Mouse (Mus musculus) left cerebral cortex, adult 2 months (tissue): ENCODE data around the gene Smurf2. TPM values are rescaled to one million over a fixed set of nuclear protein-coding genes. Genes with fewer than 3 reads are reported as not detected.
"Not testable (repeated sequence)": the region's sequence is repeated elsewhere in the genome, so short reads cannot be mapped to it uniquely, and the experiment has no call there.

Experiments
- DNase-seq, 2 experiments: peaks; one replicate each; pipeline ENCODE4 v3.0.0; 2021 to 2022; ENCODE audit warnings: low spot score in 2 of 2, mixed read lengths in 1 of 2; ENCODE audit errors: extremely low spot score in 1 of 2
- H3K27ac ChIP-seq: fragments of 200-600 bp; 2 replicates; pipeline ENCODE4 v1.8.1; 2022
- H3K4me3 ChIP-seq: fragments of 200-600 bp; 2 replicates; pipeline ENCODE4 v1.8.1; 2022
- CTCF ChIP-seq: fragments of 200-600 bp; IDR thresholded peaks from 2 replicates; pipeline ENCODE4 v1.8.1; 2022; ENCODE audit warnings: antibody characterized with exemption, mild to moderate bottlenecking, moderate library complexity
- intact Hi-C: fragments of 180-260 bp; cut with DNase I; formaldehyde crosslinking; loops from one replicate; pipeline ENCODE4 v1.15.1; 2025
- total RNA-seq, 2 experiments: library from RNA; stranded (reverse); gene quantifications; 2 replicates each; pipeline ENCODE4 v1.2.3; 2021

Smurf2 gene
- total RNA-seq, 2 experiments from 2014 or later = 25.7 to 28.3 TPM

GRCm38 (mm10) chr11:106819595-106819994 is 100.9 kb downstream of the Smurf2 start:
- no peak for TF ChIP-seq CTCF
- Histone ChIP-seq H3K4me3 (no peak overlapping the region), H3K27ac (peak overlapping the region; percentile 78; the same call in 1 of the 2 replicates)
- peak in 1 of 2 experiments; percentile 13 for DNase-seq
- intact Hi-C loops = no loop called here

DNA sequence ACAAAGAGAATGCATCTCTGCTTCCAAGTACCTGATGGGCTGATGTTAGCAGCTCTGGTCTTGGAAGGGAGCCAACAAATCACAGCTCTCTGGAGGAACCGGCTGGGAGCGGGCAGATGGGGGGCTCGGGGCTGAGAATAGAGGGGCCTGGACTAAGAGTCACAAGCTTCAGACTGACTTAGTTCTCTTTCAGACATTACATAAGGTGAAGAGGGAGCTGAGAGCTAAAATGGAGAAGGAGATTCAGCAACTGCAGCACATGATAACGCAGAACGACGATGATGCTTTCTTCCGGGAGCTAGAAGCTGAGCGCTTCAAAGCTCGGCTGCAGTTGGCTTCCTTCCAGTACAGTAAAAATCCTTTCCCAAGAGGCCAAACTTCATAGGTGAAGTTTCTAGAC is 102.2 kb downstream of the Smurf2 start:
- H3K4me3 ChIP-seq = no peak overlapping the region
- intact Hi-C loops = no loop called here
- no peak for DNase-seq
- TF ChIP-seq CTCF = no peak
- peak overlapping the region; percentile 78 for H3K27ac ChIP-seq

DNA sequence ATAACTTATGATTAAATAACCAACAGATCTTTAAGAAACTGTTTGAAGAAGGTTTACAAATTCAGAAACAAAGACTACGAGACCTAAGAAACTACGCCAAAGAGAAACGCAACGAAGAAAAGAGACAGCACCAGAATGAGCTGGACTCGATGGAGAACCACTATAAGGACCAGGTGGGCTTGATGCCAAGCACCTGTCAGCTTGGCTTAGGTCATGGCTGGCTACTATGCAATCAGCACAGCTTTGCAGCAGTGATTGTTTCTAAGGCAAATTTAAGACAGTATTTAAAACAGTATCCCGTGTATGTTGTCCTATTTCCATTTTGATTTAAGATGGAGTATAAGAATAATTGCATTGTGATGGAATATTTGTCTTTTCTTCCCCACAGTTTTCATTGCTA is 102.7 kb downstream of the Smurf2 start:
- no peak for DNase-seq
- TF ChIP-seq CTCF = no peak
- Histone ChIP-seq H3K4me3 (no peak overlapping the region), H3K27ac (peak overlapping the region; percentile 78)
- intact Hi-C loops = no loop called here

DNA sequence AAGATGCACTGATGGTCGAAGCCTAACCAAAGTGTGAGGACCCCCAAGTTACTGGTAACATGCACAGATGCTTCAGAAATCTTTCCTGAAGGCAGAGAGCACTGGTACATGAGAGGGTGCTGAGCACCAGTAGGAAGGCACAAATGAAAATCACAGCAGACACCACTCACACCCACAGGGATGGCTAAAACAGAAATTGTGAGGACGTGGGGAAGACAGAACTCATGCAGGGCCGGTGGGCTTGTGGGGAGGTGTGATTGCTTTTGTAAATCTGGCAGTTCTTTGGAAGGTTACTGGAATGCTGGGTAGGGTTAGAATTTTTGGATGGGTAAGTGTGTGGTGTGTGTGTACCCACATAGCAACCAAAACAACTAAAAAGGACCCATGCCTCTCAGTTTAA is 103.4 kb downstream of the Smurf2 start:
- no peak for TF ChIP-seq CTCF
- intact Hi-C loops = no loop called here
- Histone ChIP-seq H3K4me3 (no peak overlapping the region), H3K27ac (peak overlapping the region; percentile 63; the same call in 1 of the 2 replicates)
- no peak for DNase-seq

DNA sequence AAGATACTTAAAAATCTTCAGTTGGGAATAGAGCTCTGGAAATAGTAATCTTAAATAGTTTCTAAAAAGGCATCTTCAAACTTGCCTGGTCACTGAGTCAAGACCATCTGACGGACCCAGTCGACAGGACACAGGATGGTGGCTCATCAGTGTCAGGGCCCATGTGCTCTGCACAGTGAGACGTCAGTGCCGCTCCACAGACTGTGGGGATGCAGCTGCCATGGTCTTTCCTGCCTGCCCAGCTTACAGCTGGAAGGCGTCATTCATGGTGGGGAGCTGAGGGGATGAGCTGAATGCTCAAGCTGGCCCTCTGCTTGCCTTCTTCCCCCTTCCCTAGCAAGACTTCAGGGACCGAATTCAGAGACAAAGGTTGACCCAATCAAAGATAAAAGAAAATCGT is 104.2 kb downstream of the Smurf2 start:
- DNase-seq = no peak

DNA sequence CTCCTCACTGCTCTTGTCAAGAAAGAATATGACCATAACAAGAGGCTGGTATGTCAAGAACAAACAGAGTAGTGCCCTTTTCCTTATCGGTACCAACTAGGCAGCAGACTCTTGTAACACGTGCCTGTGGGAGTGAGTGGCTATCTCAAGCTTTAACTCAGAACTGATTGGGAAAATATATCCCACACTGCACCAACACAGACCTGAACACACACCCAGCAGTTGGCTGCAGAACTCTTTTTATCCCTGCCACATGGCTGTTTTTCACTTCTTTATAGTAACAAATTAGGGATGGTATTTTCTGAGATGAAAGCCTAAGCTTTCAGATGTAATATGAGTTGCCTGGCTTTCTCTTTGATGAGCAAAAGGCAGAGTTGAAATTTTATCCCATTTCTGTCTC is 104.8 kb downstream of the Smurf2 start:
- no peak for TF ChIP-seq CTCF
- no peak for DNase-seq
- Histone ChIP-seq H3K27ac (peak overlapping the region; percentile 63), H3K4me3 (no peak overlapping the region)
- intact Hi-C loops = no loop called here

More for the DNA sequence above, 104.2 kb downstream of the Smurf2 start:
- TF ChIP-seq CTCF = no peak
- intact Hi-C loops = no loop called here
- no peak overlapping the region for H3K4me3 ChIP-seq
- H3K27ac ChIP-seq = peak overlapping the region; percentile 63

DNA sequence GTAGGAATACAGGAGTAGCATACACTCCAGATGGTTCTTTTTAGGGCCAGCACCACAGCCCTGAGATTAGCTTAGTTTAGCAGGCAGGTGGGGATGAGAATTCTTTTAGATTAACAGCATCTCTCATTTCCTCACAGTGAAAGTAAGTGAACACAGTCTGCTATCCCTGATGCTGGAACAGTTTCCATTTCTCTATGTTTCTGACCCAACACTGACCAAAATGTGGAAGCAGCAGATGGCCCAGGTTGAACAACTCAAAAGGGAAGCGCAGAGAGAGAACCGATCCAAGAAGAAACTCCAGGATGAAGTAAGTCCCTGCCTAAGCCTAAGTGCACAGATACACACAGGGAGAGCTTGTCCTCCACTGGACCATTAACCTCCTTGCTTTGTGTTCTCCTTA is 105.2 kb downstream of the Smurf2 start:
- DNase-seq = no peak
- intact Hi-C loops = no loop called here
- Histone ChIP-seq H3K4me3 (no peak overlapping the region), H3K27ac (peak overlapping the region; percentile 56)
- no peak for TF ChIP-seq CTCF

DNA sequence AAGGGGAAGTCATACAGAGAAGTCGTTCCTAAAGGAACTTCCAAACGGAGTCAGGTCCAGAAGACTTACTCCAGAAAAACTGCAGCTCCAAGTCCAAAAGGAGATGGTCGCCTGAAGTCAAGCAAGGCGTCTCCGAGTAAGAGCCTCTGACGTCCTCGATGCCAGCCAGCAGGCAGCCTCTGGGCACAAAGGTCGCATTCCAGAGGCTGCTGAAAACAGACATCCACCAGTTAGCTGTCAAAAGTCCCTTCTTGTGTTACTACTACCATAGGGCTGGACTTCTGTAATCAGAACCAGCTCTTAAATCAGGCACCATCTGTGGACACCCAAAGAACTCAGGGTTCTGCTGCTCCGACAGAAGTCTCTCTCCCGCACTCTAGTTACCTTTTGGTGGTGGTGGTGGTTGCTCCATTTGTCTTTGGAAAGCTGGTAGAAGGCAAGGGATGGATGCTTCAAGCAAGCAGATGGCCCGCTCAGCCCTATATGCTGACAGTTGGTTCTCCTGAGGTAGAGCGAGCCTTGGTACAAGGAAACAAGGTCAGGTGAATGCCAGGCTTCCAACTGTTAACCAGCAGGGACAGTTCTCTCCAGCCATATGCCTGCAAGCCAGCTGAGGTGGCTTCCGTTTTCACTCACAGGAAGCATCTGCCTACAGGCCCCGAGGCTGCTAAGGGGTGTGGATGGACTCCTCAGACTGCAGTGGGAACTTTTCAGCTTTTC is 105.8 kb downstream of the Smurf2 start:
- DNase-seq = no peak
- peak overlapping the region; percentile 56 for H3K27ac ChIP-seq
- no peak overlapping the region for H3K4me3 ChIP-seq
- no peak for TF ChIP-seq CTCF
- intact Hi-C loops = no loop called here

DNA sequence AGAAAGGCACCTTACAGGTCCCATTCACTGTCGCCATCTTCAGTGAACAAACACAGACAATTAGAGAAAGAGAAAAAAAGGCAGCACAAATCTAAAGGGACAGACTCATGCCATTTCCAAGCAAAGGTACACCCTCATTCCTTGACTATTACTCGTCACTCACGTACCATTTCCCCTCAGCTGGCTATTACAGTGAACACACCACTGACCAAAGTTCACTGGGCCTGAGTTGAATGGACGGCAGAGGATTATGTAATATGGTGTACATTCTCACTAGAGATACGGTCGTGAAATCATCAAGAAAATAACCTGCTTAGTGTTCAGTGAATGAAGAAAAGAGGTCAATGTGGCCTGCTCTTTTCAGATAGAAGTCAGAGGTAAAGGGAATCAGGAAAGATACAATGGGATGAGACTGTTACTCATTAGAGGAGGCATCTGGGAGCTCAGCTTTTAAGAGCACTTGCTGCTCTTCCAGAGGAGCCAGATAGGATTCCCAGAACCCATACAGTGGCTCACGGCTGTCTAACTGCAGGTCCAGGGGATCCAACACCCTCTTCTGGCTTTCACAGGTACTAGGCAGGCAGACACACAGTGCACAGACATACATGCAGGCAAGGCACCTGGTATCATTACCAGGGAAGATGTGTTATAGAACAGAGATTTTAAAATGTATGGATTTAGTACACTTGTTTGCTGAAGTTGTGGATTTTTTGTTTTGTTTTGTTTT is 107.9 kb downstream of the Smurf2 start:
- no peak overlapping the region for H3K4me3 ChIP-seq
- TF ChIP-seq CTCF = no peak
- no peak for DNase-seq
- no peak overlapping the region for H3K27ac ChIP-seq
- intact Hi-C loops = no loop called here

DNA sequence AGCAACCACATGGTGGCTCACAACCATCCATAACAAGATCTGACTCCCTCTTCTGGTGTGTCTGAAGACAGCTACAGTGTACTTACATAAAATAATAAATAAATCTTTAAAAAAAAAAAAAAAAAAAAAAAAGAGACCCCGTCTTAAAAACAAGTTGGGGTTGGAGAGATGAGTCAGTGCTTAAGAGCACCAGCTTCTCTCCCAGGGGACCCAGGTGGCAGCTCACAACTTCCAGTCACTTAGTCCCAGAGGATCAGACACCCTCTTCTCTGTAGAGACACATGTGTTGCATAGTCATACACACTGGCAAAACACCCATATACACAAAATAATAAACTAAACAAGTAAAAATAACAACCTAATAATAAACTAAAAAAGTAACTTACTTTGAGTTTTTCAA is 113.1 kb downstream of the Smurf2 start:
- intact Hi-C loops = not testable (repeated sequence)

DNA sequence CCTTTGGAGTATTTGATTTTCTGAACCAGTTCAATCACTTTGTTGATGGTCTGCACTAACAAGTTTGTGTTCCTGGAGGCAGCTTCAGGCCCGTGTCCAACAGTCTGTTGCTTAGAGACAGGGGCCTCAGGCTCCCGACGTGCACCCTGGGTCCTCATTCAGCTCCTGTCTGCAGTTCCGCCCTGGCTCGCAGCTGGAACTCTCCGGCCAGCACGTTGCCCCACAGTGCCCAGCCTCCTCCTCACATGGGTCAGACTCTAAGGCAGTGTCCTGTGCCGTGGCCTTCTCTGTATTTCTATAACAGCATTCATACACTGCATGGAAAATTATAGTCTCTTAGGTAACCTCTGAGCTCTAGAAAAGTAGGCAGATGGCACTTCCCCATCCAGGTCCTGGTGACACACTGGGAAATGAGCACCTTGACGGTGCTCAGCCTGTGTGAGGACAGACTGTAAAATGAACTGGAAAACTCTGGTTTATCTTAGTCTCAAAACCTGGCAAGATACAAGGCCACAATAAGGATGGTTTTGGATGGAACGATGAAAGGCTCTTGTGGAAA is 118.4 kb downstream of the Smurf2 start:
- DNase-seq = no peak
- intact Hi-C loops = no loop called here
- Histone ChIP-seq H3K4me3 (no peak overlapping the region), H3K27ac (no peak overlapping the region)
- no peak for TF ChIP-seq CTCF

More for the DNA sequence above, 113.1 kb downstream of the Smurf2 start:
- not testable (repeated sequence) for H3K27ac ChIP-seq, DNase-seq, H3K4me3 ChIP-seq

- no peak for DNase-seq
- no peak for TF ChIP-seq CTCF
- Histone ChIP-seq H3K27ac (no peak overlapping the region), H3K4me3 (no peak overlapping the region)
- intact Hi-C loops = no loop called here
These were observed 124.8 kb downstream of the Smurf2 start for GRCm38 (mm10) chr11:106795679-106796078.
